Mouse (Mus musculus) cerebellum, adult 2 months (tissue): Measurements from ENCODE around the gene Asb4. TPM values are rescaled to one million over a fixed set of nuclear protein-coding genes. Genes with fewer than 3 reads are reported as not detected.
"Not testable (repeated sequence)": the region's sequence is repeated elsewhere in the genome, so short reads cannot be mapped to it uniquely, and the experiment has no call there.

Source experiments
- DNase-seq, 2 experiments: peaks; one replicate each; pipeline ENCODE4 v3.0.0; 2021
- H3K27ac ChIP-seq: fragments of 200-500 bp; 2 replicates; pipeline ENCODE4 v1.5.1; 2012; ENCODE audit warnings: low read length, control low read depth, inconsistent platforms; ENCODE audit not compliant: insufficient read depth
- H3K27me3 ChIP-seq: fragments of 200-500 bp; 2 replicates; pipeline ENCODE4 v1.6.1; 2012; ENCODE audit warnings: inconsistent platforms, mild to moderate bottlenecking, low read length, moderate library complexity; ENCODE audit not compliant: control insufficient read depth, insufficient read depth
- H3K4me1 ChIP-seq: fragments of 200-500 bp; 2 replicates; pipeline ENCODE4 v1.6.1; 2011; ENCODE audit warnings: low read length; ENCODE audit not compliant: control insufficient read depth, insufficient read depth
- H3K4me3 ChIP-seq: fragments of 200-500 bp; replicated peaks from 2 replicates; pipeline ENCODE3; 2011; ENCODE audit warnings: mild to moderate bottlenecking, low read depth, low read length, control low read depth; ENCODE audit not compliant: insufficient read depth
- CTCF ChIP-seq: fragments of 200-500 bp; IDR thresholded peaks from 2 replicates; pipeline ENCODE4 v1.5.1; 2011; ENCODE audit warnings: low read depth, mild to moderate bottlenecking, control low read depth, low read length, moderate library complexity, borderline replicate concordance; ENCODE audit not compliant: insufficient read depth
- POLR2A ChIP-seq: fragments of 200-500 bp; IDR thresholded peaks from 2 replicates; pipeline ENCODE4 v1.6.1; 2011; ENCODE audit warnings: low read length, control low read depth, borderline replicate concordance; ENCODE audit not compliant: insufficient read depth
- WGBS: fragments of 180-500 bp; shearing (Covaris S2); methylation state at CpG from one replicate; pipeline ENCODE4 v1.1.7; 2018; 5-methylcytosine and 5-hydroxymethylcytosine counted together
- polyA plus RNA-seq: library from polyadenylated mRNA; depleted of rRNA; stranded (reverse); fragments of >200 nt; gene quantifications from 2 replicates; pipeline ENCODE4 v1.2.3, GENCODE M21; 2012; rRNA removed

The Asb4 gene
- 1.4 and 2.0 TPM in 2 replicates for polyA plus RNA-seq

DNA sequence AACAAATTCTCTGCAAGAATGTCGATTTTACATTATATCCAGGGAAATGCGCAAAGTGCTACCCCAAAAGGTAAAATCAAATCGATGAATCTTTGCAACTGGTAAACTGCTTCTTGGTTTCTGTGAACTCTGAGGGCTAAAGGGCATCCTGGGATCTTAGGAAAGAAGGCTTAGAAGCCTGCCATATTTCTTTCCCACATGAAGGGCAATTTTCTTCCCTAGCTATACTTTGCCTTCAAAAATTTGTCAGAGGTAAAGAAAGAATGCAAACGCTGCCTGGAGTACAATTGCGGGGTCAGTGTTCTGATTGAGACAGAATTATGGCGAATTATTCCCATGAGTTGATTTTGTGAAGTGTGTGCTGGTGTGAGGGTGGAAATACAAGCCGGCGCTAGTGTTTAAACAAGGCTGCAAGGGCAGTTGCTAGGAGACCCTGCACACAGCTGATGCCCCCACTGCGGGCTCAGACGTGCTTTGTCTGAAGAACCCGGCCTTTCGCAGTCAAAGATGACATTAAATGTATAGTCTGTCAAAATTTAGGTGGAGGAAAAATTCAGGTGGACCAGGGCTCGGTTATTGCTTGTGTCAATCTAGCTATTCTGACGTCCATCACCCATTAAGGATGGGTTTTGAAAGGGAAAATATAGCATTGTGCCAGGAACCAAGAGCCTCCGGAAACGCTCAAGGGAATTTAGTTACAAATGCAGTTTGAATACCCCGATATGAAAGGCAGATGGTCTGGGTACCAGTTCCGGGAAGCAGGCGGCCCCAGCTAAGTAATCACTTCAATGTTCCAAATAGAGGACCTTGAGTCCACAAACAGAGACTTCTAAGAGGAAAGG is at the start of gene Asb4:
Gene Asb4, plus strand, starts transcription at position 51 of the 842 bp plus-strand sequence.
- peak within 1 kb of the TSS; percentile 9 for H3K4me3 ChIP-seq
- WGBS = 19% methylated on average over 19 of the region's 19 CpGs
- no peak for TF ChIP-seq CTCF
- TF ChIP-seq POLR2A = no peak
- no peaks in the 10 kb centered on the region; the same call in 1 of the 2 replicates for H3K4me1 ChIP-seq
- H3K27me3 ChIP-seq = no peaks in the 10 kb centered on the region
- no peak for DNase-seq
- no peak within 1 kb of the TSS for H3K27ac ChIP-seq

DNA sequence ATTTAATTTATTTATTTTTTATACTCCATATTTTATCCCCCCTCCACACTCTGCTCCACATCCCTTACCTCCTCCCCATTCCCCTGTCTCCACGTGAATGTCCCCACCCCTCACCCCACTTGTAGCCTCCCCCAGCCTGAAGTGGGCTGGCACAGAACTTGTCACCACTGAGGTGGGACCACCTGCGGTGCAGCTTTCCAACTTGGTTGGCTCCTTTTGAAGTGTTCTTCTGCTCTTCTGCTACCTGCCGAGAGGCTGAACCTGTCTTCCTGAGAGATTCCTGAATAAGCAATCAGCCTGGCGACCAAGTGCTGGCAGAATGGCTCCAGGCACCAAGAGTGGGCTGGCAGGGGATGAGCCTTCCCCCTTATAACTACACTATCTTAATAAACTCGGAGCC is 49.2 kb upstream of the Asb4 start:
- 43% methylated on average over 5 of the region's 5 CpGs for WGBS
- TF ChIP-seq POLR2A (no peak), CTCF (no peak)
- Histone ChIP-seq H3K27ac (no peak overlapping the region), H3K4me1 (no peaks in the 10 kb centered on the region), H3K27me3 (no peaks in the 10 kb centered on the region), H3K4me3 (no peak overlapping the region)
- DNase-seq = no peak

DNA sequence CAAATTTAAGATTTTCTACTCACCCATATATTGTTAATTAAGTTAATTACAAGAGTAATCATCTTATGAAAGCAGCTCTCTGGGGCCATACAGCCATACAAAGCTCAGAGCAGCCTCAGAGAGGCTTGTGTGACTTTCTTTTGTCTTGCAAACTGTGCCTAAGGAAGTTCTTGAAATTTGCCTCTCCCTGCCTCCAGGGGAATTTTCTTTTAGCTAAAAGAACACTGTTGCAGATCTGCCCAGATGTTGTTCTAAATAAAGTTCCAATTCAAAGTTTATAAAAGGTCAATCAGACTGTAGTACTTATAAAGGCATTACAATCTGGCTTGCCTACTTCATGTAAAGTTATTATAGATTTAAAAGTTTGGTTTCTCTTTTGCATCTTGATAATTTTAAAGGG is 47.2 kb upstream of the Asb4 start:
- not testable (repeated sequence) for H3K27me3 ChIP-seq, H3K4me1 ChIP-seq, H3K27ac ChIP-seq, DNase-seq, H3K4me3 ChIP-seq

DNA sequence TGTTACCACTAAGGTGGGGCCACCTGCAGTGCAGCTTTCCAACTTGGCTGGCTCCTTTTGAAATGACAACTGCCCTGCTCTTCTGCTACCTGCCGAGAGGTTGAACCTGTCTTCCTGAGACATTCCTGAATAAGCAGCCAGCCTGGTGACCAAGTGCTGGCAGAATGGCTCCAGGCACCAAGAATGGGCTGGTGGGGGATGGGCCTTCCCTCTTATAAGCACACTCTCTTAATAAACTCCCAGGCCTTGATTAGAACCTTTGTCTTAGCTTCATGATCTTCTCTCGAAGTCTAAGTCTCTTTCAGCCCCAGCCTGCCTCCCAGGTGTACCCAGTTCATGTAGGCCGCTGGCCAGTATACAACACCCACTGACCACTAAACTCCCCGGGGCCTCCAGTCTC is 44.4 kb upstream of the Asb4 start:
- not testable (repeated sequence) for H3K4me1 ChIP-seq, H3K4me3 ChIP-seq, DNase-seq, H3K27ac ChIP-seq, H3K27me3 ChIP-seq
- WGBS = 89% methylated on average over 4 of the region's 4 CpGs

DNA sequence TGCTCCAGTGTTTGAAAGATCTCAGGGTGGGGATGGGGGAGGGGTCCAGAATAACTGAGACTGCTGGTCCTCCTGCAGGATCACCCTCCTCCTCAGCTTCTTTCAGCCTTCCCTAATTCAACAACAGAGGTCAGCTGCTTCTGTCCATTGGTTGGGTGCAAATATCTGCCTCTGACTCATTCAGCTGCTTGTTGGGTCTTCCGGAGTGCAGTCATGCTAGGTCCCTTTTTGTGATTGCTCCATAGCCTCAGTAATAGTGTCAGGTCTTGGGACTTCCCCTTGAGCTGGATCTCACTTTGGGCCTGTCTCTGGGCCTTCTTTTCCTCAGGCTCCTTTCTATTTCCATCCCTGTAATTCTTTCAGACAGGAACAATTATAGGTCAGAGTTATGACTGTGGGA is 43.9 kb upstream of the Asb4 start:
- not testable (repeated sequence) for DNase-seq, H3K4me1 ChIP-seq, H3K27ac ChIP-seq, H3K4me3 ChIP-seq, H3K27me3 ChIP-seq
- 97% methylated on average over 1 of the region's 1 CpGs for WGBS

DNA sequence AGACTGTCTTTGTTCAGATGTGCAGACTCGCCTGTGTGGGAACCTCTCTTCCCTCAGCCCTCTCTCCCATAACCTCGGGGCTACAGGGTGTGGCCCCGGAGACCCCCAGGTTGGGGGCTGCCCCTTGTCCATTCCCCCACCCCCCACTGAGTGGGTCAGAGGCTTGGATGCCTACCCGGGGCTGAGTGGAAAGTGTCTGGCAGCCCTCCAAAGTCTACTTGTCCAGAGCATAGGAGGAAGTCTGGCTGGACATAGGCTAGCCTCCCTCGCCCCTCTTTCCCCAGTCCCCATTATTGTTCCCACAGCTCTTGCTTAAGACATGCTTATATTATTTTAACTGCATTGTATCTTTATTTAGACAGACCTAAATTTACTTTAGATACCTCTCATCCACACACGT is 38.9 kb upstream of the Asb4 start:
- DNase-seq = no peak
- Histone ChIP-seq H3K27ac (no peak overlapping the region), H3K27me3 (no peaks in the 10 kb centered on the region), H3K4me3 (no peak overlapping the region), H3K4me1 (no peaks in the 10 kb centered on the region)
- TF ChIP-seq CTCF = no peak
- no peak for TF ChIP-seq POLR2A
- WGBS = 44% methylated on average over 6 of the region's 6 CpGs

DNA sequence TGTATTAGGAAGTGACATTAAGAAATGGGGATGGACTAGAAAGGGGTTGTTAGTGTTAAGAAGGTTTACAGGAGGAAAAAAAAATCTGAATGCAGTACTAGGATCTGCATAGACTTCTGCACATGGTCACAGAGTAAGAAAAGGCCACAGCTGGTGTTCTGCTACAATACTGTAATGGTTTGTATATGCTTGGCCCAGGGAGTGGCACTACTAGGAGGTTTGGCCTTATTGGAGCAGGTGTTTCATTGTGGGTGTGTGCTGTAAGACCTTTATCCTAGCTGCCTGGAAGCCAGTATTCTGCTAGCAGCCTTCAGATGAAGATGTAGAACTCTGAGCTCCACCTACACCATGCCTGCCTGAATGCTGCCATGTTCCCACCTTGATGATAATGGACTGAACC is 25.3 kb upstream of the Asb4 start:
- TF ChIP-seq CTCF = no peak
- TF ChIP-seq POLR2A = no peak
- Histone ChIP-seq H3K27ac (no peak overlapping the region), H3K27me3 (no peaks in the 10 kb centered on the region), H3K4me1 (no peaks in the 10 kb centered on the region), H3K4me3 (no peak overlapping the region)
- DNase-seq = no peak

DNA sequence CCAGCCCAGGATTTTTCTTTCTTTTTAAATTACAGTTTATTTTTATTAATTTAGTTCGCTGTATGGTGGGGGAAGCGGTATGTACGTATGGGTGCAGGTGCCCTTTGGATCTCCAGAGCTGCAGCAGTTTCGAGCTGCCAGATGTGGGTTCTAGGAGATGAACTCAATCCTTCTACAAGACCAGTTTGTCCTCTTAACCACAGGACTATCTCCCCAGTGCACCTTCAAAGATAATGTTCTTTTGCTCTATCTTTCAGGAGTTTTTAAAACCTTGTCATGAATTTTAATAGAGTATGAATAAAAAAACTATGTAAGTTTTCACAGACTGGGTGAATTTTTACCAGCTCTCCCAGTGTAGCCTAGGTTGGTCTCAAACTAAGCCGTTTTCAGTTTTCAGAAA is 22.8 kb upstream of the Asb4 start:
- Histone ChIP-seq H3K4me3 (no peak overlapping the region), H3K27ac (no peak overlapping the region), H3K27me3 (no peaks in the 10 kb centered on the region), H3K4me1 (no peaks in the 10 kb centered on the region)
- DNase-seq = no peak
- WGBS = 94% methylated on average over 5 of the region's 5 CpGs
- no peak for TF ChIP-seq CTCF
- TF ChIP-seq POLR2A = no peak
